Comparison of ENCODE assay signal across 21 mouse cellular contexts in the genomic region with DNA sequence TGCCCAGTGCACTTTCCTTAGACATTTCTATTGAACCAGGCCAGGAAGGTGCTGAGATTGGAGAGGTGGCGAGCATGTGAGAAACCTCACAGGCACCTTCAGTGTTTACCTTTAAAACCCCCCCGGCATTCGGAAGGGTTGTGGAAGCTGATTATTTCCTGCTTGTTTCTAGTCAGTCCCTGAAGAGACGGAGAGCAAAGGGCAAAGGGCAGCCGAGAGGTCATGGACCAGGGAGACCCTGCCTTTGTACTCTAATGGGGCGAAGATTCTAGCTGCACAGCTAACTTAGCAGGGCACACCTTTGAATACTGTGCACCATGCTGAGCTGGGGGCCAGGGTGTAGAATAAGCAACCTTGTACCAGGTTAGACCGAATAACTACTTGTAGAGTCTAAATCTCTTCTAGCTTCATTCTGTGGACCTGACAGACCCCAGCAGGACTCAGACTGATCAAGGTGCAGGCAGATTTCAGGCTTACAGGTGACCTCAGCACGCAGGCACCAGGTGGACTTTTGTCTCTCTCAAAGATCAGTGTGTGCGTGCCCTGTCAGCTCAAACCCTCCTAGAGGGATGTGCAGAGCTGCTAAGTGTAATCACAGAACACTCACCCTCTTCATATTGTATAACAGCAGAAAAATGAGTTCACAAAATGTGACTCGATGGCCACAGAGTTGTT. TPM values are rescaled to one million over a fixed set of nuclear protein-coding genes. Genes with fewer than 3 reads are reported as not detected.
DNase-seq lines count a peak whose midpoint lies in the region; ATAC-seq and TF ChIP-seq lines count a peak whose summit lies in the region.
"Had no signal": no experiment of that assay in that cellular context is flagged by ENCODE, and none has a peak within 500 bp of the region (broad histone marks: within the 10 kb centered on the region; RNA-seq: fewer than 3 reads in every experiment).

No protein-coding gene starts in this region.

- ATAC-seq in hindbrain, embryonic 16.5 days: no peak
- ATAC-seq in limb, embryonic 11.5 days (ENCODE audit: insufficient number of reproducible peaks, low FRiP score, low TSS enrichment, low read depth): no peak
- ATAC-seq in liver, embryonic 16.5 days (ENCODE audit: low read depth): peak; percentile 66
- ATAC-seq in megakaryocyte, adult 5-6 weeks (ENCODE audit: poor library complexity, severe bottlenecking): no peak
- ATAC-seq: forebrain, embryonic 16.5 days; hindbrain, postnatal 0 days had no signal

- peak; percentile 50 for DNase-seq in hindbrain, embryonic 10.5 days (ENCODE audit: low spot score)
- DNase-seq in layer of hippocampus, adult 2 months (ENCODE audit: low spot score in 2 of 2): no peak
- no peak for DNase-seq in layer of hippocampus, adult 9-11 months
- peak; percentile 33 for DNase-seq in limb, embryonic 11.5 days (ENCODE audit: low spot score)
- no peak for DNase-seq in thymus, postnatal 14 days
- DNase-seq: cerebellum, adult 8-10 months; left cerebral cortex, postnatal 4 days; right cerebral cortex, postnatal 4 days; thymus, adult 2 months had no signal

- H3K27me3 ChIP-seq in hindbrain, embryonic 10.5 days (ENCODE audit: insufficient read depth, poor library complexity, severe bottlenecking): peaks cover 3% of the 10 kb centered on the region; the same call in 1 of the 2 replicates
- no peaks in the 10 kb centered on the region for H3K27me3 ChIP-seq in hindbrain, embryonic 16.5 days (replicated peaks; ENCODE audit: control insufficient read depth, insufficient read depth, low read length)
- H3K27me3 ChIP-seq in limb, embryonic 11.5 days (ENCODE audit: control insufficient read depth, insufficient read depth, low read length): no peaks in the 10 kb centered on the region
- no peaks in the 10 kb centered on the region for H3K27me3 ChIP-seq in liver, embryonic 16.5 days (ENCODE audit: control insufficient read depth, insufficient read depth, low read depth, low read length)
- H3K27me3 ChIP-seq: embryonic facial prominence, embryonic 15.5 days; lung, embryonic 15.5 days; midbrain, embryonic 12.5 days; neural tube, embryonic 12.5 days had no signal

- peaks cover 38% of the 10 kb centered on the region for H3K4me1 ChIP-seq in hindbrain, embryonic 10.5 days (replicated peaks)
- H3K4me1 ChIP-seq in hindbrain, embryonic 16.5 days (ENCODE audit: control insufficient read depth, insufficient read depth, low read depth, low read length): peaks cover 3% of the 10 kb centered on the region; the same call in 1 of the 2 replicates
- H3K4me1 ChIP-seq in limb, embryonic 11.5 days (ENCODE audit: control insufficient read depth, insufficient read depth, low read length): peaks cover 8% of the 10 kb centered on the region
- peaks cover 4% of the 10 kb centered on the region for H3K4me1 ChIP-seq in liver, embryonic 16.5 days (ENCODE audit: control insufficient read depth, low read depth, low read length)
- H3K4me1 ChIP-seq: embryonic facial prominence, embryonic 15.5 days; lung, embryonic 15.5 days; midbrain, embryonic 12.5 days; neural tube, embryonic 12.5 days had no signal

- no peak overlapping the region for H3K27ac ChIP-seq in hindbrain, embryonic 10.5 days
- no peak overlapping the region for H3K27ac ChIP-seq in hindbrain, embryonic 16.5 days (ENCODE audit: low read depth, low read length)
- peak overlapping the region; percentile 36; the same call in 1 of the 2 replicates for H3K27ac ChIP-seq in layer of hippocampus, adult 2 months
- no peak overlapping the region for H3K27ac ChIP-seq in limb, embryonic 11.5 days (replicated peaks; ENCODE audit: low read depth, low read length)
- H3K27ac ChIP-seq in liver, embryonic 16.5 days (ENCODE audit: low read length): peak overlapping the region; percentile 4; the same call in 1 of the 2 replicates
- H3K27ac ChIP-seq: embryonic facial prominence, embryonic 15.5 days; hindbrain, postnatal 0 days; left cerebral cortex, adult 2 months; lung, embryonic 15.5 days; macrophage; midbrain, embryonic 12.5 days; neural tube, embryonic 12.5 days had no signal

- no peaks in the 10 kb centered on the region for H3K9me3 ChIP-seq in hindbrain, embryonic 10.5 days
- no peaks in the 10 kb centered on the region for H3K9me3 ChIP-seq in hindbrain, embryonic 16.5 days (ENCODE audit: control insufficient read depth, low read length)
- no peaks in the 10 kb centered on the region for H3K9me3 ChIP-seq in limb, embryonic 11.5 days (ENCODE audit: control insufficient read depth, low read length)
- no peaks in the 10 kb centered on the region for H3K9me3 ChIP-seq in liver, embryonic 16.5 days (replicated peaks; ENCODE audit: control insufficient read depth, low read length)
- H3K9me3 ChIP-seq: embryonic facial prominence, embryonic 15.5 days; lung, embryonic 15.5 days; midbrain, embryonic 12.5 days; neural tube, embryonic 12.5 days had no signal

- no peak for TF ChIP-seq CTCF in layer of hippocampus, adult 2 months (conservative IDR thresholded peaks at IDR 0.05)

- 0 out of 2 replicates have a peak, but pooled peaks cover 3% of the 10 kb centered on the region for H3K36me3 ChIP-seq in hindbrain, embryonic 10.5 days
- H3K36me3 ChIP-seq in hindbrain, embryonic 16.5 days (ENCODE audit: control insufficient read depth, insufficient read depth, low read length): peaks cover 8% of the 10 kb centered on the region; the same call in 1 of the 2 replicates
- no peaks in the 10 kb centered on the region for H3K36me3 ChIP-seq in limb, embryonic 11.5 days (ENCODE audit: control insufficient read depth, insufficient read depth, low read length)
- H3K36me3 ChIP-seq in liver, embryonic 16.5 days (ENCODE audit: control insufficient read depth, insufficient read depth): peaks cover 6% of the 10 kb centered on the region
- H3K36me3 ChIP-seq: neural tube, embryonic 12.5 days had no signal

- WGBS in hindbrain, embryonic 10.5 days: 34% methylated on average over 10 of the region's 10 CpGs
- WGBS in hindbrain, embryonic 16.5 days: 54% methylated on average over 10 of the region's 10 CpGs
- 31% methylated on average over 10 of the region's 10 CpGs for WGBS in limb, embryonic 11.5 days
- 68% methylated on average over 10 of the region's 10 CpGs for WGBS in liver, embryonic 16.5 days (ENCODE audit: insufficient replicate concordance)

- no peak overlapping the region for H3K9ac ChIP-seq in hindbrain, embryonic 16.5 days (ENCODE audit: low read depth, low read length)
- H3K9ac ChIP-seq in limb, embryonic 11.5 days (ENCODE audit: low read length): no peak overlapping the region
- no peak overlapping the region for H3K9ac ChIP-seq in liver, embryonic 16.5 days (ENCODE audit: low read depth, low read length)
- H3K9ac ChIP-seq: embryonic facial prominence, embryonic 15.5 days; lung, embryonic 15.5 days; midbrain, embryonic 12.5 days; neural tube, embryonic 12.5 days had no signal

- H3K4me2 ChIP-seq in hindbrain, embryonic 16.5 days (ENCODE audit: low read length): no peak overlapping the region
- H3K4me2 ChIP-seq in limb, embryonic 11.5 days (ENCODE audit: low read depth, severe bottlenecking): no peak overlapping the region
- no peak overlapping the region for H3K4me2 ChIP-seq in liver, embryonic 16.5 days (ENCODE audit: low read depth, low read length)
- H3K4me2 ChIP-seq: embryonic facial prominence, embryonic 15.5 days; heart, embryonic 11.5 days; lung, embryonic 15.5 days; midbrain, embryonic 12.5 days; neural tube, embryonic 12.5 days had no signal

- no peak overlapping the region for H3K4me3 ChIP-seq in hindbrain, embryonic 10.5 days
- H3K4me3 ChIP-seq in hindbrain, embryonic 16.5 days (ENCODE audit: low read length): no peak overlapping the region
- H3K4me3 ChIP-seq in layer of hippocampus, adult 2 months: no peak overlapping the region
- no peak overlapping the region for H3K4me3 ChIP-seq in limb, embryonic 11.5 days (ENCODE audit: low read depth, low read length)
- no peak overlapping the region for H3K4me3 ChIP-seq in liver, embryonic 16.5 days (ENCODE audit: low read depth, low read length)
- H3K4me3 ChIP-seq: embryonic facial prominence, embryonic 15.5 days; left cerebral cortex, adult 2 months; lung, embryonic 15.5 days; midbrain, embryonic 12.5 days; neural tube, embryonic 12.5 days had no signal

RNA-seq across cellular contexts. Expression of gene Ern1, which starts 39.6 kb away (rescaled TPM):
- polyA plus RNA-seq in hindbrain, embryonic 10.5 days (2016; fragmentation: Nextera tagmentation; extraction: Ambion mirVana): 6.3 and 7.1 TPM in 2 replicates
- polyA plus RNA-seq in hindbrain, embryonic 16.5 days (2015; fragmentation: Nextera tagmentation; extraction: Ambion mirVana): 3.3 and 4.8 TPM in 2 replicates
- 10 to 100 TPM; 11.2 to 11.8 TPM for total RNA-seq in layer of hippocampus, adult 2 months (2021)
- polyA plus RNA-seq in limb, embryonic 11.5 days (2014; fragmentation: Nextera tagmentation; extraction: Ambion mirVana): 6.3 and 6.9 TPM in 2 replicates
- polyA plus RNA-seq in liver, embryonic 16.5 days (2015; fragmentation: Nextera tagmentation; extraction: Ambion mirVana): 4.7 and 5.2 TPM in 2 replicates
- total RNA-seq in megakaryocyte, adult 5-6 weeks (2015): 37.9 and 43.1 TPM in 2 replicates
- total RNA-seq in megakaryocyte, adult 5-6 weeks (2017): 28.8 and 35.0 TPM in 2 replicates

Comparison
In these comparisons a context has a peak if more than half of its experiments do, and no peak if none do; other contexts are left out.
1. DNase-seq: peak in hindbrain, embryonic 10.5 days (single experiment) and limb, embryonic 11.5 days (single experiment); none in layer of hippocampus, adult 2 months (0 of 2), layer of hippocampus, adult 9-11 months (single experiment) and thymus, postnatal 14 days (single experiment).
2. H3K27ac ChIP-seq: peak in layer of hippocampus, adult 2 months (single experiment) and liver, embryonic 16.5 days (single experiment); none in hindbrain, embryonic 10.5 days (single experiment), hindbrain, embryonic 16.5 days (single experiment) and limb, embryonic 11.5 days (single experiment).